10 mouse cellular contexts compared by ENCODE assay signal in the genomic region with DNA sequence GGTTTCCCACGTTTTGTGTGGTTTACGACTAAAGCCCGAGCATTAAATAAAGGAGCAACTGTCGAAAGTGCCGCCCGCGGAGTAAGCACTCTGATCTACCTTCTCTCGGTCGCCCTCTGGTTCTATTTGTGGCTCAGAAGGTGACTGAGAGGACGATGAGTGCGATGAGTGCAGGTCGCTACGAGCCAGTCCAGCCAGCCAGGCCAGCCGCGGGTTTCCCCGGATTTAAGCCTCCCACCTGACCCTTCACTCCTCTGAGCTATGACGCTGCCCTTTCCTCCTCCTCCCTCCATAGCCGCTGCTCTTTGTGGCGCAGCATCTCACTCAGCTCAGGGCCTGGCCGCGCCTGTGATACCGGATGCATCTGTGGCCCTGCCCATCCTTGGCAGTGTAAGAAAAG. TPM values are rescaled to one million over a fixed set of nuclear protein-coding genes. Genes with fewer than 3 reads are reported as not detected.
A peak's percentile ranks its signal among the peaks of the same experiment; 100 is the strongest.
DNase-seq lines count a peak whose midpoint lies in the region; ATAC-seq and TF ChIP-seq lines count a peak whose summit lies in the region.
"Had no signal": no experiment of that assay in that cellular context is flagged by ENCODE, and none has a peak within 500 bp of the region (broad histone marks: within the 10 kb centered on the region; RNA-seq: fewer than 3 reads in every experiment).

No protein-coding gene starts in this region.

- peak overlapping the region; percentile 44 for H3K4me3 ChIP-seq in layer of hippocampus, adult 2 months
- H3K4me3 ChIP-seq in lung, embryonic 14.5 days (ENCODE audit: low read depth, low read length): peak overlapping the region; percentile 41
- peak overlapping the region; percentile 41 for H3K4me3 ChIP-seq in neural tube, embryonic 15.5 days (replicated peaks)
- H3K4me3 ChIP-seq: myocyte had no signal

- peak overlapping the region; percentile 68 for H3K4me2 ChIP-seq in lung, embryonic 14.5 days
- H3K4me2 ChIP-seq in neural tube, embryonic 15.5 days: peak overlapping the region; percentile 62

- H3K4me1 ChIP-seq in lung, embryonic 14.5 days (ENCODE audit: insufficient read depth): peaks cover 3% of the 10 kb centered on the region; the same call in 1 of the 2 replicates
- H3K4me1 ChIP-seq in neural tube, embryonic 15.5 days: peaks cover 12% of the 10 kb centered on the region

- peak; percentile 93 for ATAC-seq in CD4-positive, CD25-positive, alpha-beta regulatory T cell, adult 4 months
- ATAC-seq in lung, embryonic 14.5 days (ENCODE audit: insufficient read depth): peak; percentile 94
- peak; percentile 90 for ATAC-seq in neural tube, embryonic 15.5 days (ENCODE audit: low FRiP score)

- 0 out of 2 replicates have a peak, but pooled peaks have one; percentile 1 for TF ChIP-seq CTCF in layer of hippocampus, adult 2 months (conservative IDR thresholded peaks at IDR 0.05)
- no peak for TF ChIP-seq CTCF in lung, embryonic 14.5 days (IDR thresholded peaks at IDR 0.05; ENCODE audit: low read depth)

- 2% methylated on average over 22 of the region's 22 CpGs for WGBS in lung, embryonic 14.5 days
- WGBS in neural tube, embryonic 15.5 days: under 1% methylated on average over 22 of the region's 22 CpGs

- H3K27ac ChIP-seq in layer of hippocampus, adult 2 months: peak overlapping the region; percentile 85
- peak overlapping the region; percentile 63 for H3K27ac ChIP-seq in lung, embryonic 14.5 days (ENCODE audit: low read depth)
- H3K27ac ChIP-seq in neural tube, embryonic 15.5 days (replicated peaks): peak overlapping the region; percentile 73

- H3K9ac ChIP-seq in lung, embryonic 14.5 days: peak overlapping the region; percentile 65
- H3K9ac ChIP-seq in neural tube, embryonic 15.5 days (replicated peaks): peak overlapping the region; percentile 55

- H3K9me3 ChIP-seq in lung, embryonic 14.5 days (ENCODE audit: low read depth, low read length): no peaks in the 10 kb centered on the region
- H3K9me3 ChIP-seq in neural tube, embryonic 15.5 days (replicated peaks): no peaks in the 10 kb centered on the region

- H3K27me3 ChIP-seq in lung, embryonic 14.5 days (ENCODE audit: insufficient read depth, low read length): no peaks in the 10 kb centered on the region
- H3K27me3 ChIP-seq in neural tube, embryonic 15.5 days (replicated peaks): no peaks in the 10 kb centered on the region

- peak; percentile 78 for DNase-seq in cerebellum, adult 11-12 months
- peak; percentile 6 for DNase-seq in forelimb bud, embryonic 11.5 days (ENCODE audit: low read depth, low spot score)
- DNase-seq in heart, postnatal 4 days: peak; percentile 75
- DNase-seq in layer of hippocampus, adult 2 months (ENCODE audit: low spot score in 2 of 2): peak; percentile 11 to 34
- peak; percentile 80 for DNase-seq in lung, embryonic 14.5 days
- DNase-seq in testis, postnatal 10 days (ENCODE audit: low spot score): peak; percentile 60

- no peaks in the 10 kb centered on the region for H3K36me3 ChIP-seq in lung, embryonic 14.5 days (ENCODE audit: insufficient read depth)
- H3K36me3 ChIP-seq in neural tube, embryonic 15.5 days: no peaks in the 10 kb centered on the region

RNA-seq across cellular contexts. Expression of gene Lca5, which starts 6.8 kb away (rescaled TPM):
- 10 to 100 TPM in 1 of 2 experiments, 1 to 10 TPM in 1; 9.8 to 11.6 TPM for polyA plus RNA-seq in CD4-positive, CD25-positive, alpha-beta regulatory T cell, adult 4 months (2017; shearing (Covaris generic))
- total RNA-seq in heart, postnatal 4 days (2021): 1 to 10 TPM; 8.0 to 9.0 TPM
- 10 to 100 TPM; 16.8 to 20.6 TPM for total RNA-seq in layer of hippocampus, adult 2 months (2021)
- 28.0 and 28.4 TPM in 2 replicates for polyA plus RNA-seq in lung, embryonic 14.5 days (2014; fragmentation: Nextera tagmentation; extraction: Ambion mirVana)
- 12.0 and 14.2 TPM in 2 replicates for polyA plus RNA-seq in neural tube, embryonic 15.5 days (2015; fragmentation: Nextera tagmentation; extraction: Ambion mirVana)
- total RNA-seq: MEL had no signal

Comparison
In these comparisons a context has a peak if more than half of its experiments do, and no peak if none do; other contexts are left out.
1. Peak in every context shown above with its lines: DNase-seq, ATAC-seq, H3K4me3 ChIP-seq and H3K27ac ChIP-seq.
2. DNase-seq: peak in every context shown above with its lines; median percentile 80 in lung, embryonic 14.5 days; 78 in cerebellum, adult 11-12 months; 75 in heart, postnatal 4 days; 60 in testis, postnatal 10 days; 22 in layer of hippocampus, adult 2 months; 6 in forelimb bud, embryonic 11.5 days.